In genomic region chr8:91436036-91436435, GRCm38 (mm10) we compare ENCODE assay signal across 26 mouse cellular contexts.
A peak's percentile ranks its signal among the peaks of the same experiment; 100 is the strongest.
DNase-seq lines count a peak whose midpoint lies in the region; ATAC-seq and TF ChIP-seq lines count a peak whose summit lies in the region.
"Had no signal": no experiment of that assay in that cellular context is flagged by ENCODE, and none has a peak within 500 bp of the region (broad histone marks: within the 10 kb centered on the region; RNA-seq: fewer than 3 reads in every experiment).

No protein-coding gene starts in this region.

- 0 out of 2 replicates have a peak, but pooled peaks cover 4% of the 10 kb centered on the region for H3K4me1 ChIP-seq in heart, embryonic 10.5 days
- H3K4me1 ChIP-seq in heart, embryonic 12.5 days (replicated peaks) = no peaks in the 10 kb centered on the region
- H3K4me1 ChIP-seq in E14TG2a.4 (replicated peaks; ENCODE audit: low read depth, low read length) = peaks cover 26% of the 10 kb centered on the region
- peaks cover 3 to 4% of the 10 kb centered on the region in 2 experiments; a peak in 3 of 4 replicates for H3K4me1 ChIP-seq in ES-E14 (ENCODE audit: control insufficient read depth in 2 of 2, insufficient read depth in 2 of 2, low read length in 2 of 2, poor library complexity in 1 of 2)
- H3K4me1 ChIP-seq: forebrain, embryonic 10.5 days; forebrain, embryonic 13.5 days; heart, embryonic 13.5 days; hindbrain, embryonic 12.5 days; hindbrain, embryonic 15.5 days had no signal

- in situ Hi-C loops in ES-E14 (cut with MboI; ENCODE audit: low sequenced_read_pairs in 2 of 2, unreplicated experiment in 2 of 2) = no loop called here

- intact Hi-C loops in gastrocnemius, postnatal 14 days (cut with DNase I; ENCODE audit: low total_unique reads) = no loop called here

- WGBS in heart, embryonic 10.5 days = 96% methylated on average over 15 of the region's 15 CpGs
- WGBS in heart, embryonic 12.5 days = 94% methylated on average over 15 of the region's 15 CpGs

- ATAC-seq in heart, embryonic 12.5 days (ENCODE audit: insufficient number of reproducible peaks, low FRiP score) = no peak
- ATAC-seq: forebrain, embryonic 13.5 days; forebrain, embryonic 16.5 days had no signal

- peak; percentile 63 for DNase-seq in heart, embryonic 10.5 days (ENCODE audit: low spot score)
- DNase-seq in ES-E14 (ENCODE audit: low read depth, low spot score) (no peak), R1 (ENCODE audit: low read depth, low spot score) (peak; percentile 92)
- DNase-seq in gastrocnemius, postnatal 14 days = no peak
- no peak for DNase-seq in c-Kit-positive CD71-positive TER-119-positive erythroid progenitor cells, embryonic 14.5 days (ENCODE audit: low spot score)
- DNase-seq: adrenal gland, adult 2 months; adrenal gland, postnatal 14 days; B cell, adult 2 months; cerebellum, adult 11-12 months; cerebellum, adult 8-10 months; cerebellum, postnatal 10 days; gastrocnemius, postnatal 10 days; heart, adult 18-20 months; heart, postnatal 14 days; kidney, adult 11 months; kidney, adult 8-10 months had no signal

- H3K9me3 ChIP-seq in heart, embryonic 10.5 days = no peaks in the 10 kb centered on the region
- 0 out of 2 replicates have a peak, but pooled peaks cover 4% of the 10 kb centered on the region for H3K9me3 ChIP-seq in heart, embryonic 12.5 days (replicated peaks)
- H3K9me3 ChIP-seq in E14TG2a.4 (ENCODE audit: low read length) (no peaks in the 10 kb centered on the region), ES-E14 (ENCODE audit: control insufficient read depth, insufficient read depth, low read depth, low read length) (no peaks in the 10 kb centered on the region)
- H3K9me3 ChIP-seq: forebrain, embryonic 13.5 days; G1E; hindbrain, embryonic 15.5 days had no signal

- H3K36me3 ChIP-seq in heart, embryonic 10.5 days = no peaks in the 10 kb centered on the region; the same call in 1 of the 2 replicates
- peaks cover 14% of the 10 kb centered on the region for H3K36me3 ChIP-seq in heart, embryonic 12.5 days
- no peaks in the 10 kb centered on the region for H3K36me3 ChIP-seq in E14TG2a.4 (ENCODE audit: insufficient read depth, low read length)
- H3K36me3 ChIP-seq in ES-E14 (ENCODE audit: control insufficient read depth, insufficient read depth, low read length, poor library complexity, severe bottlenecking) = no peaks in the 10 kb centered on the region
- H3K36me3 ChIP-seq: hindbrain, embryonic 15.5 days had no signal

- H3K9ac ChIP-seq in heart, embryonic 12.5 days = no peak overlapping the region
- peak overlapping the region; percentile 75; the same call in 1 of the 2 replicates for H3K9ac ChIP-seq in ES-E14 (ENCODE audit: insufficient read depth, low read depth, low read length, poor library complexity, severe bottlenecking)
- H3K9ac ChIP-seq: forebrain, embryonic 13.5 days; heart, embryonic 13.5 days; hindbrain, embryonic 12.5 days; hindbrain, embryonic 15.5 days had no signal

- H3K27me3 ChIP-seq in heart, embryonic 10.5 days (ENCODE audit: insufficient read depth, poor library complexity, severe bottlenecking) = no peaks in the 10 kb centered on the region
- no peaks in the 10 kb centered on the region for H3K27me3 ChIP-seq in heart, embryonic 12.5 days (replicated peaks)
- no peaks in the 10 kb centered on the region for H3K27me3 ChIP-seq in E14TG2a.4 (ENCODE audit: insufficient read depth, low read length)
- H3K27me3 ChIP-seq: CH12.LX; forebrain, embryonic 13.5 days; heart, embryonic 13.5 days; hindbrain, embryonic 12.5 days; hindbrain, embryonic 15.5 days had no signal

- TF ChIP-seq CTCF in E14TG2a.4 (conservative IDR thresholded peaks at IDR 0.05; ENCODE audit: low read length) = no peak

- H3K4me3 ChIP-seq in heart, embryonic 10.5 days = no peak overlapping the region
- H3K4me3 ChIP-seq in heart, embryonic 12.5 days = no peak overlapping the region
- H3K4me3 ChIP-seq in E14TG2a.4 (replicated peaks; ENCODE audit: low read length) = peak overlapping the region; percentile 60
- H3K4me3 ChIP-seq in ES-E14 (ENCODE audit: insufficient read depth in 1 of 2, low read depth in 1 of 2, low read length in 2 of 2, poor library complexity in 1 of 2, severe bottlenecking in 1 of 2) = peak overlapping the region; percentile 45 to 60
- H3K4me3 ChIP-seq: forebrain, embryonic 10.5 days; forebrain, embryonic 13.5 days; heart, embryonic 13.5 days; hindbrain, embryonic 12.5 days; hindbrain, embryonic 15.5 days had no signal

- no peak overlapping the region for H3K27ac ChIP-seq in heart, embryonic 10.5 days
- H3K27ac ChIP-seq in heart, embryonic 12.5 days (ENCODE audit: poor library complexity, severe bottlenecking) = no peak overlapping the region
- peak overlapping the region; percentile 90 for H3K27ac ChIP-seq in ES-E14 (ENCODE audit: insufficient read depth, low read depth, low read length, poor library complexity, severe bottlenecking)
- H3K27ac ChIP-seq: forebrain, embryonic 10.5 days; forebrain, embryonic 13.5 days; heart, embryonic 13.5 days; hindbrain, embryonic 12.5 days; hindbrain, embryonic 15.5 days had no signal

- no peak overlapping the region for H3K4me2 ChIP-seq in heart, embryonic 12.5 days
- H3K4me2 ChIP-seq: forebrain, embryonic 13.5 days; heart, embryonic 13.5 days; hindbrain, embryonic 12.5 days; hindbrain, embryonic 15.5 days had no signal

TF ChIP-seq in ES-E14, 5 proteins besides CTCF, POLR2A, EP300 and RAD21:
- TF ChIP-seq HCFC1 (IDR thresholded peaks at IDR 0.05; ENCODE audit: borderline replicate concordance, insufficient read depth, low read length) (no peak), ZNF384 (IDR thresholded peaks at IDR 0.05; ENCODE audit: low read depth, low read length) (no peak), MAFK (IDR thresholded peaks at IDR 0.05; ENCODE audit: insufficient read depth, low read depth, low read length) (no peak), CHD2 (IDR thresholded peaks at IDR 0.05; ENCODE audit: low read depth, low read length) (no peak), ZC3H11A (IDR thresholded peaks at IDR 0.05; ENCODE audit: borderline replicate concordance, low read depth, low read length) (no peak)

Comparison
In these comparisons a context has a peak if more than half of its experiments do, and no peak if none do; other contexts are left out.
1. DNase-seq: peak in heart, embryonic 10.5 days (single experiment) and R1 (single experiment); none in ES-E14 (single experiment), gastrocnemius, postnatal 14 days (single experiment) and c-Kit-positive CD71-positive TER-119-positive erythroid progenitor cells, embryonic 14.5 days (single experiment).
2. H3K4me3 ChIP-seq: peak in E14TG2a.4 (single experiment) and ES-E14 (2 of 2); none in heart, embryonic 10.5 days (single experiment) and heart, embryonic 12.5 days (single experiment).